Mouse (Mus musculus): ENCODE data around the gene Cmc1. TPM values are rescaled to one million over a fixed set of nuclear protein-coding genes. Genes with fewer than 3 reads are reported as not detected.

The Cmc1 gene
- total and polyA plus RNA-seq, 3 experiments: 17.1 to 21.6 (median 18.0) TPM

DNA sequence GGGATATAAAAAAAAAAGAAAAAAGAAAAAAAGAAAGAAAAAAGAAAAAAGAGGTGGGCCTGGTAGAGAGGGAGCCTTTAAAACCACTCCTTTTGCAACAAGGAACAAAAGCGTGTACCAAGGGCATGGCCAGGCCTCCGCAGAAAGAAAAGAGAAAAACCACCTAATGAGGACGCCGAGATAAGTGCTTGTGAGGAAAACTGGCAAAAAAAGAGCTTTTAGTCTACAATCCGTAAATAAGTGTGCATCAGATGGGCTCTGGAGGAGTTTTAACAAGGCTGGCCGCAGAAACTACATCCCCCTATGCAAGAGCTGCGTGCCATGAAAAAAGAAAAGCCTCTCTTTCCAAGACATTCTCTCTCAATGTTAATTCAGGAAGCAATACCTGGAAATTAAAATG lies 37.4 kb upstream of the Cmc1 start:
- no peak for TF ChIP-seq HCFC1 (IDR thresholded peaks at IDR 0.05; ENCODE audit: low read depth, low read length)
- no peak for TF ChIP-seq ETS1 (conservative IDR thresholded peaks at IDR 0.05; ENCODE audit: low read depth, low read length)
- TF ChIP-seq BHLHE40 (IDR thresholded peaks at IDR 0.05; ENCODE audit: low read depth, low read length): no peak
- TF ChIP-seq ZKSCAN1 (IDR thresholded peaks at IDR 0.05; ENCODE audit: borderline replicate concordance, low read depth, low read length): no peak
- no peak for TF ChIP-seq SIN3A (IDR thresholded peaks at IDR 0.05; ENCODE audit: low read length)
- no peak for TF ChIP-seq MEF2A (IDR thresholded peaks at IDR 0.05; ENCODE audit: borderline replicate concordance, low read depth, low read length)
- TF ChIP-seq RCOR1 (conservative IDR thresholded peaks at IDR 0.05; ENCODE audit: low read depth, low read length): no peak
- dilution Hi-C loops (cut with MboI; ENCODE audit: extremely low pct_ligation_motif_present, extremely low pct_unique_long_range_greater_than_20kb, low sequenced_read_pairs) (no loop called here), in situ Hi-C loops (cut with MboI; ENCODE audit: low pct_ligation_motif_present, low pct_unique_long_range_greater_than_20kb, low sequenced_read_pairs) (no loop called here)
- Histone ChIP-seq H3K79me2 (replicated peaks; ENCODE audit: control insufficient read depth, extremely low read depth, insufficient read depth, poor library complexity, severe bottlenecking) (no peaks in the 10 kb centered on the region), H3K4me1 (ENCODE audit: control insufficient read depth in 1 of 2, insufficient read depth in 2 of 2) (peaks cover 1 to 4% of the 10 kb centered on the region in 2 experiments; a peak in 1 of 4 replicates), H3K9me3 (replicated peaks; ENCODE audit: low read length) (no peaks in the 10 kb centered on the region), H3K4me2 (ENCODE audit: insufficient read depth, low read depth, poor library complexity, severe bottlenecking) (no peak overlapping the region), H3K27ac (ENCODE audit: insufficient read depth, low read depth) (no peak overlapping the region), H3K36me3 (replicated peaks in 1 of 2; ENCODE audit: control insufficient read depth in 1 of 2, insufficient read depth in 1 of 2, low read length in 1 of 2) (no peaks in the 10 kb centered on the region), H3K27me3 (replicated peaks) (no peaks in the 10 kb centered on the region), H3K4me3 (replicated peaks in 1 of 3; ENCODE audit: low read depth in 2 of 3, low read length in 2 of 3, poor library complexity in 1 of 3) (no peak overlapping the region), H3K9ac (ENCODE audit: insufficient read depth, low read depth) (no peak overlapping the region)
- DNase-seq (ENCODE audit: extremely low read depth): no peak

DNA sequence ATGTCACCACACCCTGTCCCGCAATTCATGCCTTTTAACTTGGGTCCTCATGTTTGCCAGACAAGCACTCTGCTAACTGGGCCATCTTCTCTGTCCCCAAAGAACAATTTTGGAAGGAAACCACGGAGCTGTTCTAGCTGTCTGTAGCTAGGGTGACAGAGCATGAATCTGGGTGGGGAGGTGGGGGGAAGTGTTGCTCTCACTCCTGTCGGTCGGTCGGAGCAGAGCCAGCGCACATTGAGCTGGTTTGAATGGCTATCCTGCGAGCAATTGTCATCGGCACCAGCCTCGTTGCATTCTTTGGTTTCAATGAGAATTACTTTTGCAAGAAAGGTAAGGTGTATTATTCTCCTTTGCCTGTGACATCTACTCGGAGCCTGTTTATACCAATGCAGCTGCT lies 36.8 kb upstream of the Cmc1 start:
- H3K9me3 ChIP-seq (replicated peaks; ENCODE audit: low read length): no peaks in the 10 kb centered on the region
- TF ChIP-seq UBTF (IDR thresholded peaks at IDR 0.05; ENCODE audit: low read depth, low read length) (no peak), E2F4 (IDR thresholded peaks at IDR 0.05; ENCODE audit: insufficient replicate concordance, low read depth, low read length) (no peak), SIN3A (IDR thresholded peaks at IDR 0.05; ENCODE audit: low read length) (no peak), NELFE (IDR thresholded peaks at IDR 0.05; ENCODE audit: low read depth, low read length) (no peak), EP300 (IDR thresholded peaks at IDR 0.05; ENCODE audit: low read length) (no peak), PAX5 (IDR thresholded peaks at IDR 0.05; ENCODE audit: low read length) (no peak), ZKSCAN1 (IDR thresholded peaks at IDR 0.05; ENCODE audit: borderline replicate concordance, low read depth, low read length) (no peak), JUN (IDR thresholded peaks at IDR 0.05; ENCODE audit: insufficient read depth, low read depth, low read length) (no peak), MAZ (IDR thresholded peaks at IDR 0.05; ENCODE audit: low read depth, low read length) (no peak), RCOR1 (conservative IDR thresholded peaks at IDR 0.05; ENCODE audit: low read depth, low read length) (no peak), GABPA (IDR thresholded peaks at IDR 0.05; ENCODE audit: insufficient replicate concordance, low read depth, low read length) (no peak), BHLHE40 (IDR thresholded peaks at IDR 0.05; ENCODE audit: low read depth, low read length) (no peak)
- no peak overlapping the region for H3K9ac ChIP-seq (ENCODE audit: insufficient read depth, low read depth)
- in situ Hi-C loops (cut with MboI; ENCODE audit: low pct_ligation_motif_present, low pct_unique_long_range_greater_than_20kb, low sequenced_read_pairs) (no loop called here), dilution Hi-C loops (cut with MboI; ENCODE audit: extremely low pct_ligation_motif_present, extremely low pct_unique_long_range_greater_than_20kb, low sequenced_read_pairs) (no loop called here)
- no peak overlapping the region for H3K4me2 ChIP-seq (ENCODE audit: insufficient read depth, low read depth, poor library complexity, severe bottlenecking)
- DNase-seq (ENCODE audit: extremely low read depth): no peak
- no peaks in the 10 kb centered on the region for H3K79me2 ChIP-seq (replicated peaks; ENCODE audit: control insufficient read depth, extremely low read depth, insufficient read depth, poor library complexity, severe bottlenecking)
- no peak overlapping the region for H3K27ac ChIP-seq (ENCODE audit: insufficient read depth, low read depth)
- no peak overlapping the region for H3K4me3 ChIP-seq (replicated peaks in 1 of 3; ENCODE audit: low read depth in 2 of 3, low read length in 2 of 3, poor library complexity in 1 of 3)
- H3K27me3 ChIP-seq (replicated peaks): no peaks in the 10 kb centered on the region
- H3K4me1 ChIP-seq (ENCODE audit: control insufficient read depth in 1 of 2, insufficient read depth in 2 of 2): no peaks in the 10 kb centered on the region
- H3K36me3 ChIP-seq (replicated peaks in 1 of 2; ENCODE audit: control insufficient read depth in 1 of 2, insufficient read depth in 1 of 2, low read length in 1 of 2): no peaks in the 10 kb centered on the region
